Mouse (Mus musculus) spleen, adult 2 months (tissue): ENCODE data around the gene Ror1.

Source experiments
- CTCF ChIP-seq: fragments of 200-500 bp; IDR thresholded peaks from 2 replicates; pipeline ENCODE4 v1.5.1; 2011; ENCODE audit warnings: mild to moderate bottlenecking, inconsistent platforms; ENCODE audit not compliant: insufficient read depth, insufficient read length, insufficient replicate concordance; ENCODE audit errors: extremely low read depth
- POLR2A ChIP-seq: fragments of 200-500 bp; IDR thresholded peaks from 2 replicates; pipeline ENCODE4 v1.6.1; 2011; ENCODE audit warnings: low read depth, low read length, inconsistent platforms

GRCm38 (mm10) chr4:100300171-100300570, 204.6 kb downstream of the Ror1 start:
- TF ChIP-seq POLR2A (no peak), CTCF (no peak)
